Mouse (Mus musculus): ENCODE measurements around the gene Amigo3.

Gene Amigo3

DNA sequence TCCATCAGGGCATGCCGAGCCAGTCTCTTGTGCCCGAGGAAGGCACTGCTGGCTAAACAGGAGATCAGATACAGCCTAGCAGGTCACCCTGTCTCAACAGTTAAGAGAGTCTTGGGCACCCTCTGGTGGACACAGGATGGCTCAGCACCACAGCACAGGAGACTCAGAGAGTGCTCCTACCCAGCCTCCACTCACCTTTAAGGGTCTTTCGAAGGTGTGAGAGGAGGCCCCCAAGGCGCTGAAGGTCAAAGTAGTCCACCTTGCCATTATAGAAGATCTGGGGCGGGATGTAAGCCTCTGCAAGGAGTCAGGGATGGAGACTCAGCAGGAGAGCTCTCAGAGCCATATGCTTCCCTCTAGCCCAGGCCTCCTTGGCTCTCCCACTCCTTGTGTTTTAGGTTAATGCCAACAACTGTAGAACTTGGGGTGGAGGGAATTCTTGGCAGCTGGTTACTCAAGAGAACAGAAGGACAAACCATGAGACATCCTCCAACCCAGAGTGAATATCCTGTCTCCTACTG is 12.6 kb downstream of the Amigo3 start:
- TF ChIP-seq GATA4 (IDR thresholded peaks at IDR 0.05; ENCODE audit: insufficient replicate concordance, low read length), result no peak

GRCm38 (mm10) chr9:108067199-108067598 is 14.2 kb downstream of the Amigo3 start:
- no peak for TF ChIP-seq GATA4 (IDR thresholded peaks at IDR 0.05; ENCODE audit: insufficient replicate concordance, low read length)

DNA sequence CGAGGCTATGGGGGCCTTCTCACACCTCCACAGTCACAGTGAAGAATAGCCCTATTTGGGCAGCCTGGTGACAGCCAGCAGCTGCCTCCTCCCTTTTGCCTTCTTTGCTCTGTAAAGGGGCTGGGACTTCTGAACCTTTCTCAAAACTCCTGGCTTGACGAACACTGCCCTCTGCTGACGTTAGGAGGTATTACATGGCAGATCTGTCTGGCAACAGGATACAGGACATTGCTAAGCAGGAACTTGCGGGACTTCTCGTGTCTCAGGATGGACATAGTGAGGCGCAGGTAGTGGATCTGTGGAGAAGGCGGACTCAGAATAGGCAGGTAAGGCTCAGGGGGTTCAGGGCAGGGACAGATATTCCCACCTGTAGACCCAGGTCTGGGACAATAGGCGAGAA is 14.9 kb downstream of the Amigo3 start:
- TF ChIP-seq GATA4 (IDR thresholded peaks at IDR 0.05; ENCODE audit: insufficient replicate concordance, low read length), result no peak

DNA sequence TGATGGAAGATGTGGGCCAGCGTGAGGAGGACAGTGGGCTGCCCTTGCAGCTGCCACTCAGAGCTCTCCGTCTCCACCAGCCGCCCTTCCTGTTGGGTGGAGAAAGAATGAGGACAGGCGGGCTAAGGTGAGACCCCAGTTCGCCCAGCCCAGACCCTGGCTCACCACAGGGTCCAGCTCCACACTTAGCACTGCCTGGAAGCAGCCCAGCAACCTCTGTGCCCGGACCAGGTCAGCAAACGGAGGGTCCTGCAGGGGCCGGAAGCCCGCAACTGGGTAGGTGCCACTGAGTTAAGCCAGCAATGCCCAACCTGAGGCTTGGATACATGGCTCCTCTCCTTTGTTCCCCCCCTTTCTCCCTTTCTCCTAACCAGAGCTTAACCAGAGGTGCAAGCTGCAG is 16.0 kb downstream of the Amigo3 start:
- no peak for TF ChIP-seq GATA4 (IDR thresholded peaks at IDR 0.05; ENCODE audit: insufficient replicate concordance, low read length)

DNA sequence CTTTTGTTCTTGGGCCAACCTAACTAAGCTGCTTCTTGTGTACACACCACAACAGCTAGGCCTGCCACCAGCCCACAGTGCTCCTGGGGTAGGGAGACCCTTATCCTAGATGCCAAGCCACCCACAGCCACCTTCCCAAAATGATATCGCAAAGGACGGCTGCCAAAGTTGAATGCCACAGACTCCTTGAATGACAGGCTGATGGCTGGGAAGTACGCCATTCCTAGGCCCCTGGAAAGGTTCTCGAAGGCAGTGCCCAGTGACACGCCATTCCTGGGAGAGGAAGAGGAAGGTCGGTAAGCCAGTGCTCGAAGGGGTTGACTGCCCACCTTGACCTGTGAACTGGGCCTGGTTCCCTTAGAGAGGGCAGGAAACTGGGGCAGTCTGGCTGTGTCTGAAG is 16.6 kb downstream of the Amigo3 start:
- no peak for TF ChIP-seq GATA4 (IDR thresholded peaks at IDR 0.05; ENCODE audit: insufficient replicate concordance, low read length)

DNA sequence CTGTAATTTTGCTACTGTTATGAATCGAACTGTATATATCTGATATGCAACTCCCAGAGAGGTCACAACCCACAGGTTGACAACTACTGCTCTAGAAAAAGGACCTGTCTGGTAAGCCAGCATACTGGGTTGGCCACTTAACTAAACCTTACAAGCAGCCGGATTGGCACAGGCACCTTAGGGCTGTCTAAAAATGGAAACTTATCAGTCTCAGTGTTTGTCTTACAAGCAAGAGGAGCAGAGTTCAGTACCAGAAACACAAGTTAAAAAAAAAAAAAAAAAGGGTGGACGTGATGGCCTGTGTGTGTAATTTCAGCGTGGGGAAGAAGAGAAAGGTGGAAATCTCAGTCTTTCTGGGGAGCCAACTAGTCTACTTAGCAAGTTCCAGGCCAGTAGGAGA is 18.8 kb downstream of the Amigo3 start:
- TF ChIP-seq GATA4 (IDR thresholded peaks at IDR 0.05; ENCODE audit: insufficient replicate concordance, low read length), result no peak

GRCm38 (mm10) chr9:108072481-108072924 is 19.5 kb downstream of the Amigo3 start:
- TF ChIP-seq GATA4 (IDR thresholded peaks at IDR 0.05; ENCODE audit: insufficient replicate concordance, low read length), result no peak

- TF ChIP-seq GATA4 (IDR thresholded peaks at IDR 0.05; ENCODE audit: insufficient replicate concordance, low read length), result no peak
Measured at GRCm38 (mm10) chr9:108073141-108073930, 20.4 kb downstream of the Amigo3 start.

DNA sequence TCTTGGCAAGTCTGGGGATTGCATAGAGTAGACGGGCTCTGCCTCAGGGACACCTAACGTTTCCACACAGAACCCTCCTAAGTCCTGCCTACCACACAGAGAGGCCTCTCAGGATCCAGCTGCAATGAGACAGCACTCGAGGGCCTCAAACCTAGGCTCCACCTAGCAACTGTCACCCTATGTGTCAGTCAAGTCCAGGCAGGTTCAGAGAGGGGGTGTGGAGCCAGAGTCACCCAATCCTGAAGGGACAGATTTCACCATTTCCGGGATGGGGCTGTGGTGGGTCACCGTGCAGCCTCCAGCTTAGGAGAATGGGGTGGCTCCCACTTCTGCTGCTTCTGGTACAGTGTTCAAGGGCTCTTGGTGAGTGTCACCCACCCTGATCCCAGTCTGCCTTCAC is 27.2 kb downstream of the Amigo3 start, which contains the start of gene Mst1:
Mst1 (plus strand) TSS at position 269 of the 400 bp plus-strand sequence.
- no peak for TF ChIP-seq GATA4 (IDR thresholded peaks at IDR 0.05; ENCODE audit: insufficient replicate concordance, low read length)

DNA sequence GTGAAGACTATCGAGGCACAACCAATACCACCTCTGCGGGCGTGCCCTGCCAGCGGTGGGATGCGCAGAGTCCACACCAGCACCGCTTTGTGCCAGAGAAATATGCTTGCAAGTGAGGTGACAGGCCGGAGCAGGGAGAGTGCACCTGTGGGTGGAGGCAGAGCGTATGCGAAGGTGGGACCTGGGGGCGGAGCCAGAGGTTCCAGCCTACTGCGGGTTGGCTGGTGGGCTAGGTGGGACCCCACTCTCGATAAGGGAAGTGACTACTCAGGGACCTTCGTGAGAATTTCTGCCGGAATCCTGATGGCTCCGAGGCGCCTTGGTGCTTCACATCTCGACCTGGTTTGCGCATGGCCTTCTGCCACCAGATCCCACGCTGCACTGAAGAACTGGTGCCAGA is 29.6 kb downstream of the Amigo3 start:
- TF ChIP-seq GATA4 (IDR thresholded peaks at IDR 0.05; ENCODE audit: insufficient replicate concordance, low read length), result no peak

GRCm38 (mm10) chr9:108082988-108083431 is 30.1 kb downstream of the Amigo3 start, which contains the start of gene Rnf123:
TSS of gene Rnf123 (minus strand) at chr9:108083346.
- no peak for TF ChIP-seq GATA4 (IDR thresholded peaks at IDR 0.05; ENCODE audit: insufficient replicate concordance, low read length)

DNA sequence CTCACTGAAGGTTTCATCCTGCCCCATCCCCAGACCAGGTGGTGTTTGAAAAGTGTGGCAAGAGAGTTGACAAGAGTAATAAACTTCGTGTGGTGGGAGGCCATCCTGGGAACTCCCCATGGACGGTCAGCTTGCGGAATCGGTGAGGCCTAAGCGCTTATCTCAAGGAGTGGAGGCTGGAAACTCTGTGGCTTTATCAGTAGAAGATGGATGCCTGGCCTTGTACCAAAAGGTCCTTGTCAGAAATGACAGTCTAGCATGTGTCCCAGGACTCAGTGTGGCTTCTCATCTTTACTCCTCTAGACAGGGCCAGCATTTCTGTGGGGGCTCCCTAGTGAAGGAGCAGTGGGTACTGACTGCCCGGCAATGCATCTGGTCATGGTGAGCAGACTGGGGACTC is 30.6 kb downstream of the Amigo3 start:
- no peak for TF ChIP-seq GATA4 (IDR thresholded peaks at IDR 0.05; ENCODE audit: insufficient replicate concordance, low read length)

- no peak for TF ChIP-seq GATA4 (IDR thresholded peaks at IDR 0.05; ENCODE audit: insufficient replicate concordance, low read length)
Measured at GRCm38 (mm10) chr9:108085261-108085660, 32.3 kb downstream of the Amigo3 start.

- TF ChIP-seq GATA4 (IDR thresholded peaks at IDR 0.05; ENCODE audit: insufficient replicate concordance, low read length), result no peak
Measured at GRCm38 (mm10) chr9:108090611-108091120, 37.7 kb downstream of the Amigo3 start.

- no peak for TF ChIP-seq GATA4 (IDR thresholded peaks at IDR 0.05; ENCODE audit: insufficient replicate concordance, low read length)
Measured at GRCm38 (mm10) chr9:108093586-108093985, 40.6 kb downstream of the Amigo3 start.

Measured in liver, adult (tissue).